Mouse (Mus musculus): ENCODE measurements around the gene Zfhx2. TPM values are rescaled to one million over a fixed set of nuclear protein-coding genes. Genes with fewer than 3 reads are reported as not detected.

Zfhx2 gene
- polyA plus RNA-seq, 1 experiment: 1.4 TPM

DNA sequence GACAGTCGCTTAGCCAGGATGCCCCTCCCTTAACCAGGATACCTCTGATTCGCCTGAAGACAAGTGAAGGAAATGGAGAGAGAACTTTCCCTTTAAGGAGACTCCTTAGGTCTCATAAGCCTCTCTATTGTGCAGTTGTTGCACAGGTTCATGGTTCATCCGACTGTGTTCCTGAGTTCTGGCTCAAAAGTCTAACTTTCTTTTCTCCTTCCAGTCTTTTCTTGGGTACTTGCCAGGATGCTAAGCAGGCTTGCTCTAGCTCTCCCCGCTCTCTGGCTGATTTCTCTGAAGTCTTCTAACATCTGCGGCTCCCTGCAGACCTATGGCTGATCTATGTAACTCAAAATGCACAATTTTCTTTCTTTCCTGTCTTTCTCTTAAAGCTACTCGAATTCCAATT lies 8.6 kb downstream of the Zfhx2 start:
- WGBS: 58% methylated on average over 6 of the region's 6 CpGs
- DNase-seq (ENCODE audit: low read depth, low spot score): no peak

DNA sequence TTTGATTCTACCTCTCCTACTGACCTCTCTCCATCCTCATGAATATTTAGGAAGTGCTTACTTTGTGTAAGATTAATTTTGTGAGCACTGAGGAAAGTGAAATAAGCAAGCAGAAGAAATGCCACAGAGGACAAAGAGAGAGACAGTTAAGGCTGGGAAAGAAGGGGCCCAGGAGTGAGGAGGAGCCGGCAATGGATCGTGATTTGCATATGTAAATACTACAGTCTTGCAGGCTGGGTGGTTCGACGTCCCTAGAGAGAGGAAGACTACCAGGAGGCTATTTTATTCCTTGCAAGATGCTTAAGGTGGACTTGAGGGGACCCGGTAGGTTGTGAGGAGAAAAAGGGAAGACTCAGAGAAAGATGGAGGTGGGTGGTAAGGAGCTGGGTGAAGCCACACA lies 11.0 kb downstream of the Zfhx2 start:
- DNase-seq (ENCODE audit: low read depth, low spot score): no peak
- WGBS: 47% methylated on average over 5 of the region's 5 CpGs

DNA sequence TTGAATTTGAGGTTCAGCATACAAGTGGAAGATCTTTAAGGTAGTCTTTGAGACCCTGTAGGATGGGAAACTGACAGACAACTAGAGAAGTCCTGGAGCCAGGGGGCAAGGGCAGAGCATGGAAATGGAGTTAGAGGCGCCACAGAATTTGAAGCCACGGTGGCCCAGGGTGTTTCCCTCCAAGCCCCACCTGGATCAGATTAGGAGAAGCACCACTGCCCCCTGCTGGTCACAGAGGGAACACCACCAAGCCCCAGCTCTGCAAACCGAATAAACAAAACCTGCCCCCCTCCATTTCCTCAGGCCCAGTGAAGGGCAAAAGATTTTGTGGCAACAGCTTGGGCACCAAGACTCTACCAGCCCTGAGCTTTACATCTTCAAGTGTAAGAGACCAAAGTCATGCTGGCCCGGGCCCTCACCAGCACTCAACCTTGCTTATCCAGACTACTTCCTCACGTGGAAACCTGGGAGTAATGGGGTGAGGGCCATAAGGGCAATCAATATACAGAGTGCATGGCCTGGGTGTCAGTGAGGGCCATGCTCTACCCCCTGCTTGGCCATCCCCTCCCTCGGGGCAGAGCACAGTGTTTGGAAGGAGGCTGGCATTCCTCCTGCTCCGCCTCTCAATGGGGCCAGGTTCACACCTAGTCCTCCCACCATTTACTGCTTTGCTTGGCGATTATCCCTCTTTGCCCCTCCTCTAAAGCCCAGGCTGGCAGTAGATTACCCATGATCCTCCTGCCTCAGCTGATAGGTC lies 12.7 kb downstream of the Zfhx2 start:
- WGBS: 20% methylated on average over 8 of the region's 8 CpGs

DNA sequence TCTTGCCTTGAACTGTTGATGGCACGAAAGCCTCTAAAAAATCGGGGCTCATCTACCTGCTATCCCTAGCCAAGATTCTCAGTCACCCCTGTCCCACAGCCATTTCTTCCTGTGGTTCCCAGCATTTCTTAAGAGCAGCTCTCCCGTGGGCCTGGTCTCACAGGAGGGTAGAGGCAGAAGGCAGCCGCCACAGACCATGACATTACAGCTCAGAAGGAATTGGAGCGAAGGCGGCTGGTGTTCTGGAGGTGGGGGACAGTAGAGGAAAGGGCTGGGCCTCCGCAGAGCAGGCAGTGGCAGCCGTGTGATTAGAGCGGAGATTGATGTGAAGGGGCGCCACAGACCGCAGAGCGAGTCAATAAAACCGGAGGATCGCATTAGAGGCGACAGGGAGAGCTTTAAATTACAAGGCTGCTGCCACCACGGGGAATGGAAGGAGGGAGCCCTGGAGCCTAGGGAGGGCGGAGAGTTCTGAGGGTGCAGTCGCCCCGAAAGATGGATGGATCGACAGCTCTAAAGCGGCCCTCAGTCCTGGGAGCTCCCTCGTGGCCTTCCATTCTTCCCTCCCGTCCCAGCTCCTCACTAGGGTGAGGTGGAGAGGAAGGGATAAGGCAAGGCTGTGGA lies 13.6 kb downstream of the Zfhx2 start:
- 49% methylated on average over 23 of the region's 23 CpGs for WGBS
- no peak for DNase-seq (ENCODE audit: low read depth, low spot score)

More for the DNA sequence above, 12.7 kb downstream of the Zfhx2 start:
- peak; percentile 19 for DNase-seq (ENCODE audit: low read depth, low spot score)

DNA sequence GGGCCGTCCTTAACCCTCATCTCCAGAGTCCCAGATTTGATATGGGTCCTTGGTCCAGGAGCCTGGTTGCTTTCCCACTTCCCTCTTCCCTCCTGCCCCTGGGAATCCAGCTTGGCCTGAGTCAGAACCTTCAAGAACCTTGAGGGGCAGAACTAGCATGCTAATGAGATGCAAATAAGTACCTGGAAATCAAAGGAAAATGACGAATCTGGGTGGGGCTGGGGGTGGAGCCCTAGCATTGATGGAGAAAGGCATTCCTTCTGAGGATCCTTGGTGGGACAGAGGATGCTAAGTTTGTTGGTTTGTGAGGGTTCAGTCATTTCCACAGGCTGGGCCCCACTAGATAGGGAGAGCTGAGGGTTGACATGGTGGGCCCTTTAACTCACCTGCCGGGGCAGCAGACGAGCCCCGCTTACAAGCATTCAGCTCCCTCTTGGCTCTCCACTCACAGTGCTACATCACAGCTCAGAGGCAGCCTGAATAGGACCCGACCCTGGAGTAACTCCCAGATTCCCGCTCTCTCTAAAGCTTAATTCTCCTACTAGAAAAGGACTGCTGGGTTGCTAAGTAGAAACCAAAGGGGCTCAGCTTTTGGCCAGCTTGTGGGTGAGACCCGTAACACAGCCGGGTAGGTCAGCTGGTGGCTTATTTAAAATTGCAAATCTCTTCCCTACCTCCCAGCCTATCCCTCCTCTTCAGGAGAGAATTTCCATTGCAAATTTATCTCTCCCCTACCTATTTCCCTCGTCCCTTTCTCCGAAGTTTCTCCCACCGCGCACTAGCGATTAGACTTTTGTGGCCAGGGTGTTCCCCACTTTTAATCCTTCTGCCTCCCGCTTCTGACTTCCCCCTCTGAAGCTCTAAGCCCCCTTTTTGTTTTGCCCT lies 14.4 kb downstream of the Zfhx2 start:
- 70% methylated on average over 15 of the region's 15 CpGs for WGBS
- no peak for DNase-seq (ENCODE audit: low read depth, low spot score)

DNA sequence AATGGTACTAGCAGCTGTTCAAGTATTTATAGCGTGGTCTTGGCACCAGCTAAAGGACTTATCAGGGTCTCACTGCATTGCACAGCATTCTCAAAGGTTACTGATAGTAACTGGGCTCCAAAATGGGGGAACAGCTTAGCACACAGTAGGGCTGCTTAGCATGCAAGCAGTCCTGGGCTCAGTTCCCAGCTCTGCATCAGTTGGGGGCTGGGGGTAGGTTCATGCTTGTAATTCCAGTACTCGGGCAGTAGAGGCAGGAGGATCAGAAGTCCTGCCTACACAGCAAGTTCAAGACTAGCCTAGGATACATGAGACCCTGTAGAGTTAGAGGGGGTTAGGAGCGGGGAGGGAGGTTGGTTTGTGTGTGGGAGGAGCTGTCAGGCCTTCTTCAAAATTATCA lies 15.2 kb downstream of the Zfhx2 start:
- 82% methylated on average over 3 of the region's 3 CpGs for WGBS
- DNase-seq (ENCODE audit: low read depth, low spot score): no peak

DNA sequence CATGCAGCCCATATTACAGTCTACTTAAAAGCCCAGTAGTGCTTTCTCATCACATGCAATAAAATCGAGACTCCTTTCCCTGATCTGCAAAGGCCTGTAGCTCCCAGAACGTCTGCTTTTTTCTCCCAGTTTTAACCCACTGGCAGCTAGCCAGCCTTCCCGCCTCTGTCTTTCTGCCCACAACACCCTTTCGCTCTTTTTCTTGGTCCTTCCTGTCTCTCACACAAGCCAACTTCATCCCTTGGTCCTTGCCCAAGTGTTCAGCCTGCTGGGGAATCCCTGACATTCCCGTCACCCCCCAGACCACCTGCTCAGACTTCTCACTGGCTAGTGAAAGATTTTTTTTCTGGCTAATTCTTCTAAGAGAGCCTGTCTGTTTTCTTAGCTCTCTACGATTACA lies 15.9 kb downstream of the Zfhx2 start:
- no peak for DNase-seq (ENCODE audit: low read depth, low spot score)
- WGBS: 33% methylated on average over 6 of the region's 6 CpGs

DNA sequence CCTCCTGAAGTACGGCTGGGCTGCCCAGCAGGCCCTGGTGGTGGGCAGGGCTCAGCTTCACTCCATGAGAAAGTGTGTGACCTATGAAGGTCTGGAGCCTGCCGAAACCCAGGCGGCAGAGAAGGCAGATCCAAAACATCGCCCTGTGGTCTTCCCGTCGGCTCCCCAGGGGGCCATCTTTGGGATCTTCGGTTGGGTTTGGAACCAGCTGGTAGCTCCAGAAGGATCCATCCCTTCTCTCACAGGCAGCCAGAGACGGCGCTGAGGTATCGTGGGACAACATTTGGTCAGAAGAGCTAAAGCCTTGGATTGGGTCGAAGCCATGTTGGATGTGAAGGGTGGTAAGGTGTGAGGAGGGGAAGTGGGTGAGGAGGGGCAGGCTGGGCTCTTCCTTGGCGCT lies 17.7 kb downstream of the Zfhx2 start:
- DNase-seq (ENCODE audit: low read depth, low spot score): no peak
- 95% methylated on average over 12 of the region's 12 CpGs for WGBS

DNA sequence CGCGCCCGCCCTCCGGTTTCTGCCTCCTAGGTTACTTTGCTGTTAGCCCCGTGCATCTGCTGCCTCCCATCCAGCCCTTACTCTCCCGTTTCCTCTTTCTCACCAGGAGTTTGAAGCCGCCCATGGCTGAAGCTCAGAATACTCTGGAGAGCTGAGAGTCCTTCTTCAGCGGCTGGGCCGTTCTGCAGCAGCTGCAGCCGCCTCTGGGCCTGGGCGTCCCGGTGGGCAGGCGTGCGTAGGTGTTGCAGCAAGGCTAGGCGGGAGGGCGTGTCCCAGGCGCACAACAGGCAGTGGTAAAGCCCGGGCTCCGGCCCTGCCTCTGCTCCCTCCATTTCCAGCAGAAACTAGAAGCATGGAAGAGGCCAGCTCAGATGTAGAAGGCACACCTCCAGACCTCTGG lies 20.4 kb downstream of the Zfhx2 start:
- 21% methylated on average over 19 of the region's 19 CpGs for WGBS
- DNase-seq (ENCODE audit: low read depth, low spot score): no peak

DNA sequence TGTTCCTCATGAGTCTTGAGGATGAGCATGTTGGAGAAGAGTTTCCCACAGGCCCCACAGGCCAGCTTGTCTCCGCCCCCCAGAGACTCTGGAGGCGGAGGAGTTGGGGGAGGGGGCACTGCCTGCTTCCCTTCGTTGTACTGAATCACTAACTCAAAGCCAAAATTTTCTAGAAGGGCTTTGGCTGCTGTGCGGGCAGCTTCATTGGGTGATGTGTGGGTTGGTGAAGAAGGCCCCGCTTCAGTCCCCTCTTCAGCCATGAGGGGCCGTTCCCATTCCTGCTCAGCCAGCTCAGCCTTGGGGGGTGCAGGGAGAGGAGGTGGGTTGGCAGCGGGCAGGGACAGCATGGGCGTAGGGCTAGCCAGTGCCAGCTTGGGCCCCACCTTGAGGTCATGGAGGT lies 26.1 kb downstream of the Zfhx2 start:
- DNase-seq (ENCODE audit: low read depth, low spot score): no peak

DNA sequence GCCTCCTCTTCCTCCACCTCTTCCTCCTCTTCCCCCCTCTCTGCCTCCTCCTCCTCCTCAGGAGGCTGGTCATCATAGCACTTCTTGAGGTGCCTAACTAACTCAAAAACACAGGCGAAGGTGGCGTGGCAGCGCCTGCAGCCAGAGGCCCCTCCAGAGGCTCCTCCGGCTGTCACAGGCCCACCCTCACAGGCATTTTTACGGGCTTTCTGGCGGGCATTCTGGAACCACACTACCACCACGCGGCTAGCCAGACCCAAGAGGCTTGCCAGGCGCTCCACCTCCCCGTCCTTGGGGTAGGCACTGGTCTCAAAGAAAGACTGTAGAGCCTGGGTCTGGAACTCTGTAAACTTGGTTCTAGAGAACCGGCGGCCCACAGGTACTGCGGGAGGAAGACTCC lies 26.7 kb downstream of the Zfhx2 start:
- 79% methylated on average over 13 of the region's 13 CpGs for WGBS
- no peak for DNase-seq (ENCODE audit: low read depth, low spot score)

More for the DNA sequence above, 26.1 kb downstream of the Zfhx2 start:
- WGBS: 86% methylated on average over 8 of the region's 8 CpGs

DNA sequence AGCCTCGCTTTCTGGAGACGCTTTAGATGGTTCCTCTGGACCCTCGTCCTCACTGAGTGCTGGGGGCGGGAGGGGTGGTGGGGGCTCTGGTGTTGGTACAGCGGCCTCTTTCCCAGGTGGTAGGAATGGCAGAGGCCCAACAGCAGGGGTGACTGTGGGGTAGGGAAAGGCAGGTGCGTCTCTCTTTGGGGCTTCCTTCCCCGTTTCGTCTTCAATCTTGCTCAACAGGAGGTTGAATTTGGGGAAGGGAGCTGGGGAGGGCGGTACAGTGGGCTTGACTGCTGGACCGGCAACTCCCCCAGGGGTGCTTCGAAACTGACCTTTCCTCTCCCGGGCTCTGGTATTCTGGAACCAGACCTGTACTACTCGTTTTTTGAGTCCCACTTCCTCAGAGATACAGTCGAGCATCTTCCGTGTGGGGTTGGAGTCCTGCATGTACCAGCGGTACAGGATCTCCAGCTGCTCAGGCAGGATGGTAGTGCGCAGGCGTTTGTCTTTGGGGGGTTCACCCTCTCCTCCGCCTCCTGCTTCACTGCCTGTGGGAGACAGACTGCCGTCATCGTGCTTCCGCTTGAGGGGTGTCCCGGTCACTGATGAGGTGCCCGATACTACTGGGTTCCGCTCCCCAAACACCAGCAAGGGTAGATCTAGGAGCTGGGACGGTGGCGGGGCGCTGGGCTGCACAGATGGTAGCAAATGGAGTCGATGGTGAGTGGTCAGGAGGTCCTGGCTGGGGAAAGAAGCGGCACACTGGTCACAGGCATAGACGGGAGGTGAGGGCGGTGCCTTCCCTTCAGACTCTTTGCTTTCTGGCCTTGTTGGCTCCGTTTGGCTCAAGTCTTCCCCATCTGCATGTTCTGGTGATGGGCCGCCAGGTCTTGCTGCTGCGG lies 27.4 kb downstream of the Zfhx2 start:
- 84% methylated on average over 35 of the region's 35 CpGs for WGBS
- DNase-seq (ENCODE audit: low read depth, low spot score): no peak

DNA sequence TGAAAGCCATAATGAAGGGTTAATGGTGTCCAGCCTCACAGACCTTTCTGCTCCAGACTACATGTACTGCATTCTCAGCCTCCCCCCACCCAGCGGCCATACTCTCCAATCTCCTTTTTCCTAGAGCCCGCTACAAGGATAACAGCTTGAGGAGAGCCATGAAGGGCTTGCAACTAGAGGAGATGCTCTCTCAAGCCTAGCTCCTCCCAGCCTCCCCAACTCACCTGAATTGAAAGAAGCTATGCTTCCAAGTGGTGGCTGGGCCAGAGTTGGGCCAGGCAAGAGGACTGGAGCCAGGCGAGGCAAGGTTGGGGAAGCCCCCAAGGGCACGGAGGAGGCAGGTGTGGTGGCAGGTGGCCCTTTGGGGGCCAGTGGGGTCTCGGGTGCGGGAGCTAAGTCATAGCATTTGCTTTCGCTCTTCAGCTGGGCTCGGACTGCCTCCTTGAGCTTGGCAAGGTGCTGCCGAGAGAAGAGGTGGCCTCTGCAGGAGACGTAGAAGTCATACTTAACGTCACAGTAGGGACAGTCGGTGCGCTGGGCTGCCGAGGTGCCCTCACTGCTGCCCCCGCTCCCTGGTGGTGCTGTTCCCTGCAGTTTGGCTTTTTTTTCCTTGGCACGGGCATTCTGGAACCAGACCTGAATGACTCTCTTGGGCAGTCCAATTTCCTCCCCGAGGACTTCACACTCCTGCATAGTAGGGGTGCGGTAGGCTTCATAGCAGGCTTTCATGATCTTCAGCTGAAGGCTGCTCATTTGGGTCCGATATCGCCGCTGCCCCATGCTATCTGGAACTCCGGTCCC lies 28.3 kb downstream of the Zfhx2 start:
- DNase-seq (ENCODE audit: low read depth, low spot score): no peak
- WGBS: 89% methylated on average over 22 of the region's 22 CpGs

DNA sequence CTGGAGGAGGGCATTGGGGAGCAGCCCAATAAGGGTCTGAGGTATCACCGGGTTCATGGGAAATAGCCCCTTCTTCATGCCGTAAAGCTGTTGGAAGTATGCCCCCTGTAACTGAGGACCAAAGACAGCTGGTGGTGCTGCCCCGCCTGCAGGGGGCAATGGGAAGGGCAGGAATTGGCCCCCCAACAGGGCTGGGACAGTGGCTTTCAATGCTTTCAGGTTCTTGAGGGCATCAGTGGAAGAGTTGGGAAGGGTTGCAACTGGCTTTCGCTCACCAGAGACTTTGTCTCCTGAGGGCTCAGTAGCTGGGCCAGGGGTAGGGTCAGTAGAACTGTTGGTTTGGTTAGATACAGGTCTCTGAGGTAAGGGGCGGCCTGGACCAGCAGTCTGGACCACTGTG lies 29.0 kb downstream of the Zfhx2 start:
- no peak for DNase-seq (ENCODE audit: low read depth, low spot score)
- WGBS: 86% methylated on average over 5 of the region's 5 CpGs

DNA sequence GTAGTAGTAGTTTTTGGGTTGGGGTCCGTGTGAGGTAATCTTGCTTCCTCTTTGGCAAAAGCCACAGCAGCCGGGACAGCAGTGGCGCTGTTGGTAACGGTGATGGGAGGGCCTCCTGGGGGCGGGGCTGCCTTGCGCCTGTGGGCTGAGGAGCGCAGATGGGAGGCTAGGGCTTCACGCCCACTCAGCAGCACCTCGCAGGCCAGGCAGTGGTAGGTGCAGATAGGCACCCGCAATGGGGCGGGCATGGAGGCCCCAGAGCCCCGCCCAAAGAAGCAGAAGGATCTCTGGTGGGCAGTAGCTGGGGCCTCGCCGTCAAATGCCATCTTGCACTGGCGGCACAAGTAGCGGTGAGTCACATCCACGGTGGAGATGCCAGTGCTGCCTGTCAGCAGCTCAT lies 29.5 kb downstream of the Zfhx2 start:
- DNase-seq (ENCODE audit: low read depth, low spot score): no peak
- 29% methylated on average over 17 of the region's 17 CpGs for WGBS

DNA sequence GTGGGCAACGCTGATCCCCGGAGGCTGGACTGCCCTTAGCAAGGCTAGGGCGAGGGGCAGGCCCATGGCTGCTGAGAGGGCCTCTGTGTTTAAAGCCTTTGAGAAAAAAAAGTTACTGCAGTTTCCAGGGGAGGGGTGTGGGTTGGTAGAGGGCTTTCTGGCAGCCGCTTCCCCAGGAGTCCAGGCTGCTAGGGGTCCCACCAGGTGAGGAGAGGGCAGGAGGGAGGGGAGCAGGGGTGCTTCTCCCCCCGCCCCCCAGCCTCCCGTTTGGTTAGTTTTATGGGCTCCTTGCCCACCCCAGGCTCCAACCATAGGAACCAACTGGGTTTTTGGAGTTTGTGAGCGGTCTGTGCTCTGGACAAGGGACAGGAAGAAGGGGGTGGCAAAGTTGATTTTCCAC lies 30.3 kb downstream of the Zfhx2 start:
- no peak for DNase-seq (ENCODE audit: low read depth, low spot score)
- 42% methylated on average over 7 of the region's 7 CpGs for WGBS

DNA sequence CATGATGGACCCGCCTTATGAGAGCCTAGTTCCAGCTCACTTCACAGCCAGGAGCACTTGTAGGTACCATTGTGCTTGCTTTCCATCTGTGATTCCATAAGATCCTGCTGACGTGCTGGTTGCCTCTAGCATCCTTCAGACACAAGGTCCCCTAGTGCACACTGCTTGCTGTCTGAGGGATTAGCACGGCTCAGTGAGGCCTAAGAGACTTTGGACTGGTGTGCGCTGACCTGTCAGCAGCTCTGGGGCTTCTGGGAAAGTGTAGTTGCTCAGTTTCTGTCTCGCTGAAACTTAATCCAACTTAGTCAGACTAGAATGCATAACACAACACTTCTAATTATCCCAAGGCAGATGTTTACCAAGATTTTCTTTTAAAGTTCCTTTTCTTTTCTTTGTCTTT lies 32.2 kb downstream of the Zfhx2 start:
- DNase-seq (ENCODE audit: low read depth, low spot score): no peak
- 69% methylated on average over 5 of the region's 5 CpGs for WGBS

DNA sequence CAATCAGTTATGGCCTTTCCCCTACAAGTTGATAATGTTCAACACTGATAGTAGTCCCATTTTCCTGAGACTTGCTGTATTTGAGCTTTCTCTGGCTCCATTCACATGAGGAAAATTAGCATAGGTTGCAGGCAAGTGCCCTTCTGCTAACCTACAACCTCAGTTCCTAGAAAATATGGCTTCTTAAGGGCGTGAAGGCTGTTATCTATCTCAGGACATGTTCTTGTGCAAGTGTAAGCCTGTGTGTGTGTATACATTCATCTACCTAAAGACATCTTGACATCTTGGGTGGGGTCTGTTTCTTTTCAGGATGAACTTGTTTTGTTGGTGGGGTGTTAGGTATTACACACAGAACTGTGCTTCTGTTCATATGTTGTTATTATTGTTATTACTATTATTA lies 33.1 kb downstream of the Zfhx2 start:
- WGBS: 78% methylated on average over 1 of the region's 1 CpGs
- DNase-seq (ENCODE audit: low read depth, low spot score): no peak
